Mouse (Mus musculus) cerebellum, adult 2 months (tissue): ENCODE measurements around the gene Slc25a51.

Source experiments
- CTCF ChIP-seq: fragments of 200-500 bp; IDR thresholded peaks from 2 replicates; pipeline ENCODE4 v1.5.1; 2011; ENCODE audit warnings: low read depth, mild to moderate bottlenecking, control low read depth, low read length, moderate library complexity, borderline replicate concordance; ENCODE audit not compliant: insufficient read depth
- POLR2A ChIP-seq: fragments of 200-500 bp; IDR thresholded peaks from 2 replicates; pipeline ENCODE4 v1.6.1; 2011; ENCODE audit warnings: low read length, control low read depth, borderline replicate concordance; ENCODE audit not compliant: insufficient read depth

DNA sequence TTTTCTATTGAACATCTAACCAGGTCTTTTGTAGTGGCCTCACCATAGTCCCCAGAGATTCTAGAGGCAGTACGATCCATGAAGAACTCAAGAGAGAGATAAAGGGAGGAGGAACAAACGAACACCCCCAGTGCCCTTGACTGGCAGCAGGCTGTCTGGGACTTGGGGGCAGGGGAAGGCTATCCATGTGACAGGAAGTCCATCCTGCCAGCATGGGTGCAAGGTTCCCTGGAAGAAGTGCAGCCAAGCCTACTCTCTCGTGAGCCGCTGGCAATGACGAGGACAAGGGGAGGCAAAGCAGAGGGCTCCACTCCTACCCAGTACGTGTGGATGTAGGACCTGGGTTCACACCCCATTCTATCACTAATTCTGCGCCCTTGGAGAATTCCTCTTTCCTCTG is 35.1 kb upstream of the Slc25a51 start:
- TF ChIP-seq CTCF (no peak), POLR2A (no peak)
